Mouse (Mus musculus) embryonic stem cell, embryonic (primary cell): ENCODE measurements around the gene Mettl16.

Source experiments
- CTCF ChIA-PET, 4 experiments: fragments of 300-600 bp in 2 of 4; fragments of 350-600 bp in 2 of 4; sonication (Branson Sonifier 250); formaldehyde crosslinking; loops; one replicate each; lab custom pipeline; 2022; ENCODE audit warnings: inconsistent platforms in 2 of 4; lab: Charles Lee
- POLR2A ChIA-PET, 4 experiments: fragments of 300-600 bp in 2 of 4; fragments of 350-600 bp in 2 of 4; sonication (Branson Sonifier 250); formaldehyde crosslinking; loops; one replicate each; lab custom pipeline; 2022; ENCODE audit warnings: antibody characterized with exemption in 4 of 4, inconsistent platforms in 1 of 4; lab: Charles Lee

The Mettl16 gene

GRCm38 (mm10) chr11:74841366-74841765 lies 70.7 kb downstream of the Mettl16 start:
- ChIA-PET POLR2A (interaction anchor here in 3 of 4 experiments (0.6 to 10.3 kb wide), 18 partner anchors 8 to 595 kb away, joined by 3 to 217 read pairs (median 4); partner anchors contain the start of genes Mnt (in 2 of the 3) and Pafah1b1 (in 1 of the 3)), CTCF (interaction anchor here (0.5 to 1.4 kb wide), 6 partner anchors 9 to 358 kb away, joined by 3 to 9 read pairs (median 4); no protein-coding TSS in a partner anchor)

- CTCF ChIA-PET = interaction anchor here in 2 of 4 experiments (0.9 to 1.4 kb wide), 2 partner anchors 12 to 40 kb away, joined by 3 read pairs; no protein-coding TSS in a partner anchor
- POLR2A ChIA-PET = interaction anchor here in 3 of 4 experiments (0.5 to 10.3 kb wide), 16 partner anchors 9 to 300 kb away, joined by 3 to 217 read pairs (median 5); partner anchors contain the start of genes Mnt (in 2 of the 3) and Pafah1b1 (in 1 of the 3)
Observed at GRCm38 (mm10) chr11:74842045-74842444, 71.4 kb downstream of the Mettl16 start.

DNA sequence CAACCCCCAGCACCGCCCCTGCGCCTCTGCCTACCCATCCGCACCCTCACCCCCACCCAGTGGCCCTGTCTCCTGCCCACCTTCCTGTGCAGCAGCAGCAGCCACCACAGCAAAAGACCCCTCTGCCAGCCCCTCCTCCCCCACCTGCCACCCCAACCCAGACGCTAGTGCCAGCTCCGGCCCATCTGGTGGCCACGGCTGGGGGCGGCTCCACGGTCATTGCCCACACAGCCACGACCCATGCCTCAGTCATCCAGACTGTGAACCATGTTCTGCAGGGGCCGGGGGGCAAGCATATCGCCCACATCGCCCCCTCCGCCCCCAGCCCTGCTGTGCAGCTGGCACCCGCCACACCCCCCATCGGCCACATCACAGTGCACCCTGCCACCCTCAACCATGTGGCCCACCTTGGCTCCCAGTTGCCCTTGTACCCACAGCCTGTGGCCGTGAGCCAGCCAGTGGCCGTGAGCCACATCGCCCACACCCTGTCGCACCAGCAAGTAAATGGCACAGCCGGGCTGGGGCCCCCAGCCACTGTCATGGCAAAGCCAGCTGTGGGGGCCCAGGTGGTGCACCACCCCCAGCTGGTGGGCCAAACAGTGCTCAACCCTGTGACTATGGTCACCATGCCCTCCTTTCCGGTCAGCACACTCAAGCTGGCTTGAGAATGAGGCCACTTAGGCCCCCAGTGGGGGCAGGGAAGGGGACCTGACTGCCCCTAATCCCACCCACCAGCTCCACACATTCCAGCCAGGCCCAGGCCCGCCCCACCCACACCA lies 72.2 kb downstream of the Mettl16 start:
- CTCF ChIA-PET = interaction anchor here in 2 of 4 experiments (1.2 to 1.3 kb wide), 2 partner anchors 22 kb away, joined by 3 read pairs; no protein-coding TSS in a partner anchor

DNA sequence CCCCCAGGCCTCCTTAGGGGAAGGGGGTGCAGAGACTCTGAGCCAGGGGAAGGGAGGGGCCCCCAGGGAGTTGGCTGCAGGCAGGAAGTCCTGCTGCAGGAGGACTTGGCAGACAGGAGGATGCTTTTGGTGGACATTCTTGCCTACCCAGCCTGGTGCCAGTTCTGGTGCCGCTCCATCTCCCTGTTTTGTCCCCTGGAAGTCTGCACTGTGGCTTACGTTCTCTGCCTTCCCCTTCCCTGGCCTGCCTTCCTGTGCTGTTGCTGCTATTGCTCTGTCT lies 72.7 kb downstream of the Mettl16 start:
- CTCF ChIA-PET = interaction anchor here in 2 of 4 experiments (1.2 to 1.3 kb wide), 2 partner anchors 22 kb away, joined by 3 read pairs; no protein-coding TSS in a partner anchor
- POLR2A ChIA-PET = interaction anchor here in 3 of 4 experiments (1.0 to 10.3 kb wide), 10 partner anchors 10 to 73 kb away, joined by 3 to 217 read pairs (median 20); partner anchors contain the start of genes Mnt (in 2 of the 3), Mettl16 (in 1 of the 3) and Sgsm2 (in 1 of the 3)

More for the DNA sequence above, 72.2 kb downstream of the Mettl16 start:
- POLR2A ChIA-PET = interaction anchor here in 3 of 4 experiments (0.5 to 10.3 kb wide), 15 partner anchors 9 to 84 kb away, joined by 3 to 217 read pairs (median 5); partner anchors contain the start of genes Mnt (in 2 of the 3), Mettl16 (in 1 of the 3) and Sgsm2 (in 1 of the 3)

GRCm38 (mm10) chr11:74843761-74844160 lies 73.1 kb downstream of the Mettl16 start:
- ChIA-PET POLR2A (interaction anchor here in 3 of 4 experiments (1.0 to 10.3 kb wide), 11 partner anchors 10 to 73 kb away, joined by 3 to 217 read pairs (median 8); partner anchors contain the start of genes Mnt (in 2 of the 3), Mettl16 (in 1 of the 3) and Sgsm2 (in 1 of the 3)), CTCF (interaction anchor here in 1 of 4 experiments (1.3 kb wide), 1 partner anchor 22 kb away, joined by 3 read pairs; no protein-coding TSS in a partner anchor)

GRCm38 (mm10) chr11:74845784-74846183 lies 75.2 kb downstream of the Mettl16 start:
- ChIA-PET CTCF (interaction anchor here in 3 of 4 experiments (0.6 to 1.5 kb wide), 13 partner anchors 11 to 50 kb away, joined by 3 to 5 read pairs (median 4); no protein-coding TSS in a partner anchor), POLR2A (interaction anchor here (0.6 to 10.3 kb wide), 22 partner anchors 8 to 348 kb away, joined by 3 to 217 read pairs (median 4); partner anchors contain the start of genes Mettl16 (in 2 of the 4), Mnt (in 2 of the 4) and Rtn4rl1 (in 1 of the 4))

GRCm38 (mm10) chr11:74847919-74848521 lies 77.4 kb downstream of the Mettl16 start:
- ChIA-PET CTCF (interaction anchor here (0.6 to 2.4 kb wide), 46 partner anchors 9 to 471 kb away, joined by 3 to 13 read pairs (median 5); partner anchors contain the start of genes Hic1 (in 1 of the 4) and Sgsm2 (in 1 of the 4)), POLR2A (interaction anchor here (0.6 to 6.9 kb wide), 43 partner anchors 9 to 312 kb away, joined by 3 to 32 read pairs (median 4); partner anchors contain the start of genes Mettl16 (in 2 of the 4), Mnt (in 2 of the 4), Pafah1b1 (in 1 of the 4) and Sgsm2 (in 1 of the 4))

DNA sequence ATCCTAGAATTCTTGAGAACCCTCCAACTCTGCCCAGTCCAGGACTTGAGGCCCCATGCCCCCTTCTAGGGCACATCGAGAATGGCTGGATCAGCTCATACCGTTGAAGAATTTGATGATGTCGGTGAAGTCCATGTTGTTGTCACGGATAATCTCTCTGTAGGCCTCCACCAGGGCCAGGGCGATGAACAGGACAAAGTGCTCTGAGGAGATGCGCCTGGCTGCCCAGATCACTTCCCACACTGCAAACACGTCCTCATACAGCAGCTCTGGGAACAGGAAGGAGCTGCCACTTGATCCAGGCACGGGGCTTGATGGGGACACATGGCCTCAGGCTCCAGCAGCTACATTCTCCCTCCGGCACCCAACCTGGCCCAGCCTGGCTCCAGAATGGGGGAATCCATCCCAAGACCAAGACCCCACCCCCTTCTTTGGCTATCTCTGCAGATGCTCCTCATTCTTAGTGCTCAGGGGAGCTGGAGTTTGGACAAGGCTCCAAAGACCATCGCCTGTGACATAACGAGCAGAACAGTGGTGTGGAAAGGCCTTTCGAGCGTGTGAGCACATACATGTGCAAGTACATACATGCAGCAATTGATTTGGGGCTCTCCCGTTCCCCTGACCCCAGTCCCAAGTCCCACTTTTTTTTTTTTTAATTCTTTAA lies 80.5 kb downstream of the Mettl16 start:
- CTCF ChIA-PET = no interaction called here
- POLR2A ChIA-PET = interaction anchor here in 3 of 4 experiments (0.6 to 2.2 kb wide), 11 partner anchors 10 to 196 kb away, joined by 3 to 8 read pairs (median 4); partner anchors contain the start of gene Tsr1 (in 1 of the 3)

DNA sequence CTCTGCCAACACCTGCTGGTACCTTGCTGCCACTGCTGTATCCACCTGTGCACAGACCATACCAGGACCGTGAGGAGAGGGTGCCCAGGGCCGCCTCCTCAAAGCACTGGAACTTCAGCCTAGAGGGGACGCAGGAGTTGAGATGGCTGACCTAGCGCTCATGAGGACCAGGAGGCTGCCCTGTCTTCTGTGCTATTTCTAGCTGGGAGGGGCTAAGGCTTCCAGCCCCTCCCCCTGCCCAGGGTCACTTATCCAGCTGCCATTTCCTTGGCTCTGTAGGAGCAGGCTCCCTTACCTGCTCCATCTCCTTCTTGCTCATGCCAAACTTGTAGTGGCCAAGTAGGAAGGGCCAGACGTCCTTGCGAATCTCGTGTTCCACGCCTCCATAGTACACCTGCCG lies 87.1 kb downstream of the Mettl16 start:
- ChIA-PET POLR2A (interaction anchor here in 3 of 4 experiments (0.6 to 5.6 kb wide), 25 partner anchors 8 to 249 kb away, joined by 3 to 32 read pairs (median 5); partner anchors contain the start of genes Mnt (in 2 of the 3), Sgsm2 (in 2 of the 3), Mettl16 (in 1 of the 3) and Smg6 (in 1 of the 3)), CTCF (interaction anchor here in 3 of 4 experiments (0.5 to 2.2 kb wide), 10 partner anchors 9 to 911 kb away, joined by 3 to 6 read pairs (median 3); no protein-coding TSS in a partner anchor)

- CTCF ChIA-PET = interaction anchor here in 1 of 4 experiments (1.3 kb wide), 1 partner anchor 14 kb away, joined by 6 read pairs; no protein-coding TSS in a partner anchor
- POLR2A ChIA-PET = interaction anchor here in 1 of 4 experiments (0.7 to 3.2 kb wide), 4 partner anchors 14 to 122 kb away, joined by 3 to 13 read pairs (median 5); partner anchors contain the start of gene Smg6
Observed at GRCm38 (mm10) chr11:74862129-74862528, 91.5 kb downstream of the Mettl16 start.

DNA sequence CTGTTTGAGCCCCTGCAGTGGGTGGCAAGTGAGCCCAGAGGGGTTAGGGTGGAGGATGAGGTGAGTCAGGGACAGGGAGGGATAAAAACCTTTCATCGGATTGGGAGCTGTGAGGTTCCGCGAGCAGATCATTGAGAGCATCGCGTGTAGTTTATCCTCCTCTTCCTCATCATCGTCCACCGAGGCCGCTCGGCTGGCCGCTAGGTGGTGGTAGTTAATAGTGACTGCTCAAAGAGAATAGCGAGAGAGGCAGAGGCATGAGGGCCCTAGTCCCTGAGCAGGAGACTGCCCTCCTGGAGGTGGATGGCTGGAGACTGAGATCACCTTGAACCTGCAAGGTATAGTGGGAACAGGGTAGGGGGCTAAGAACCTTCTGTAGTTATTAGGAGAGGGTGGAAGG lies 92.8 kb downstream of the Mettl16 start:
- POLR2A ChIA-PET = interaction anchor here in 1 of 4 experiments (0.6 to 3.2 kb wide), 5 partner anchors 12 to 62 kb away, joined by 3 to 13 read pairs (median 4); partner anchors contain the start of gene Smg6
- CTCF ChIA-PET = interaction anchor here in 1 of 4 experiments (0.6 kb wide), 1 partner anchor 544 kb away, joined by 3 read pairs; no protein-coding TSS in a partner anchor

DNA sequence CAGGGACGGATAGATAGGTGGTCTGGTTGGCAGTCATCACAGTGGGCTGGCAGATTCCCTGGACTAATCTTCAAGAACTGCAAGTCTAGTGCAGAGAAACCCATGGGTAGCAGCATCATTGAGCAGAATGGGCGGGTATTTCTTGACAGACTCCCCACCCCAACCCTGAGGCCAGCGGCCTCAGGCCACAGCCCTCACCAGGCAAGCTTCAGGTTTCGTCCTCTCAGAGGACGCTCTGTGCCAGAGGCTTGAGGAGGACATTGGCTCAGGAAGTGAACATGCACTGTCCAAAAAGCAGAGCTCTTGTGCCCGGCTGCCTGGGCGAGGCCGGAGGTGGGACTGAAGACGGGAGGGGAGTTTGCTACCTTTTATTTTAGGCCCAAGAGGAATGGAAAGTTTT lies 93.8 kb downstream of the Mettl16 start:
- ChIA-PET CTCF (interaction anchor here in 1 of 4 experiments (0.7 kb wide), 1 partner anchor 318 kb away, joined by 10 read pairs; no protein-coding TSS in a partner anchor), POLR2A (interaction anchor here in 2 of 4 experiments (0.6 to 3.2 kb wide), 7 partner anchors 11 to 48 kb away, joined by 3 to 13 read pairs (median 4); no protein-coding TSS in a partner anchor)

DNA sequence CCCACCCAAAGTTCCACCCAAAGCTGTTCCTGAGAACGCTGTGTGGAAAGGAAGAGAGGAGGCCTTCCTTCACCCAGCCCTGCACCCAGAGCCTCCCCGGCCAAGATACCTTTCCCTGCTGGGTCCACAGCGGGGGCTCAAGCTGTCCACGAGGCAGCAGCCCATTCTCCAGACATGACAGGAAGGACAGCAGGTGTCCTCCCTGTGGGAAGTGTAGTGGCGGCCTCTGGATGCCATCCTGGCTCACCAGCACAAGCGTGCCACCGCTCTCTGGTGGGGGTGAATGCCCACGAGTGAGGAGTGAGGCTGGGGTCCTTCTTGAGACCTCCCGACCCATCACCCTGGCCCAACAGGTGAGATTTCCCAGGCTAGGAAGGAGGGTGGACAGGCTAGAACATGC lies 94.6 kb downstream of the Mettl16 start:
- ChIA-PET POLR2A (interaction anchor here in 1 of 4 experiments (1.0 to 3.2 kb wide), 3 partner anchors 10 to 23 kb away, joined by 4 to 13 read pairs (median 5); no protein-coding TSS in a partner anchor), CTCF (interaction anchor here in 1 of 4 experiments (0.5 kb wide), 1 partner anchor 38 kb away, joined by 4 read pairs; no protein-coding TSS in a partner anchor)

- CTCF ChIA-PET = no interaction called here
- POLR2A ChIA-PET = interaction anchor here in 2 of 4 experiments (0.7 to 1.3 kb wide), 4 partner anchors 10 to 96 kb away, joined by 3 to 5 read pairs (median 4); partner anchors contain the start of gene Mettl16 (in 1 of the 2)
Observed at GRCm38 (mm10) chr11:74866640-74867039, 96.0 kb downstream of the Mettl16 start.

GRCm38 (mm10) chr11:74867181-74867580 lies 96.6 kb downstream of the Mettl16 start:
- POLR2A ChIA-PET = interaction anchor here in 2 of 4 experiments (0.5 to 2.7 kb wide), 11 partner anchors 9 to 97 kb away, joined by 3 to 8 read pairs (median 4); partner anchors contain the start of genes Mettl16 (in 2 of the 2) and Sgsm2 (in 1 of the 2)
- CTCF ChIA-PET = interaction anchor here in 1 of 4 experiments (0.9 to 2.0 kb wide), 3 partner anchors 9 to 303 kb away, joined by 3 to 7 read pairs (median 5); partner anchors contain the start of gene Hic1
